Mouse (Mus musculus) testis, adult 2 months (tissue): ENCODE measurements at regions not wholly inside any gene's neighbourhood (a gene's known extent, or its start where the extent isn't known, plus 50 kb on each side); places are given as distances from the start of the nearest gene placed in this dataset.

Experiments
- H3K27ac ChIP-seq: fragments of 200-500 bp; 2 replicates; pipeline ENCODE4 v1.5.1; 2012; ENCODE audit warnings: low read depth, low read length; ENCODE audit not compliant: control insufficient read depth, insufficient read depth
- H3K27me3 ChIP-seq: fragments of 200-500 bp; 2 replicates; pipeline ENCODE4 v1.6.1; 2012; ENCODE audit warnings: mild to moderate bottlenecking, low read length, moderate library complexity; ENCODE audit not compliant: control insufficient read depth, insufficient read depth
- H3K36me3 ChIP-seq: fragments of 200-500 bp; 2 replicates; pipeline ENCODE4 v1.6.1; 2012; ENCODE audit warnings: mild to moderate bottlenecking, low read length; ENCODE audit not compliant: control insufficient read depth, insufficient read depth
- H3K4me1 ChIP-seq: fragments of 200-500 bp; 2 replicates; pipeline ENCODE4 v1.6.1; 2012; ENCODE audit warnings: low read length; ENCODE audit not compliant: control insufficient read depth, insufficient read depth
- H3K4me3 ChIP-seq: fragments of 200-500 bp; 2 replicates; pipeline ENCODE4 v1.5.1; 2012; ENCODE audit warnings: low read depth, mild to moderate bottlenecking, low read length, moderate library complexity, mixed read lengths; ENCODE audit not compliant: control insufficient read depth
- CTCF ChIP-seq: fragments of 200-500 bp; IDR thresholded peaks from 2 replicates; pipeline ENCODE4 v1.5.1; 2012; ENCODE audit warnings: low read depth, mild to moderate bottlenecking, inconsistent platforms, low read length, moderate library complexity; ENCODE audit not compliant: control insufficient read depth, insufficient read depth, insufficient replicate concordance
- POLR2A ChIP-seq: fragments of 200-500 bp; IDR thresholded peaks from 2 replicates; pipeline ENCODE4 v1.6.1; 2012; ENCODE audit warnings: low read depth, mild to moderate bottlenecking, inconsistent platforms, low read length, moderate library complexity; ENCODE audit not compliant: control insufficient read depth

GRCm38 (mm10) chr12:48633559-48633958 is 748.9 kb upstream of the Foxg1 start:
- no peaks in the 10 kb centered on the region for H3K27me3 ChIP-seq
- TF ChIP-seq POLR2A = no peak
- TF ChIP-seq CTCF = no peak
- H3K27ac ChIP-seq = no peak overlapping the region
- H3K36me3 ChIP-seq = no peaks in the 10 kb centered on the region
- H3K4me3 ChIP-seq = no peak overlapping the region
- no peaks in the 10 kb centered on the region for H3K4me1 ChIP-seq

- H3K4me1 ChIP-seq = no peaks in the 10 kb centered on the region
- H3K36me3 ChIP-seq = no peaks in the 10 kb centered on the region
- H3K27ac ChIP-seq = no peak overlapping the region
- no peak for TF ChIP-seq CTCF
- no peak for TF ChIP-seq POLR2A
- no peak overlapping the region for H3K4me3 ChIP-seq
- H3K27me3 ChIP-seq = no peaks in the 10 kb centered on the region
These were observed 747.7 kb upstream of the Foxg1 start for GRCm38 (mm10) chr12:48634671-48635241.

- H3K4me3 ChIP-seq = no peak overlapping the region
- no peaks in the 10 kb centered on the region for H3K36me3 ChIP-seq
- TF ChIP-seq POLR2A (no peak), CTCF (no peak)
- no peaks in the 10 kb centered on the region for H3K27me3 ChIP-seq
- H3K4me1 ChIP-seq = no peaks in the 10 kb centered on the region
- H3K27ac ChIP-seq = no peak overlapping the region
These were observed 740.5 kb upstream of the Foxg1 start for GRCm38 (mm10) chr12:48641974-48642373.

- Histone ChIP-seq H3K4me3 (no peak overlapping the region), H3K27me3 (no peaks in the 10 kb centered on the region), H3K4me1 (no peaks in the 10 kb centered on the region), H3K36me3 (no peaks in the 10 kb centered on the region), H3K27ac (no peak overlapping the region)
- TF ChIP-seq POLR2A (no peak), CTCF (no peak)
These were observed 737.3 kb upstream of the Foxg1 start for GRCm38 (mm10) chr12:48645135-48645534.

GRCm38 (mm10) chr12:48645910-48646309 is 736.5 kb upstream of the Foxg1 start:
- no peak overlapping the region for H3K27ac ChIP-seq
- no peaks in the 10 kb centered on the region for H3K4me1 ChIP-seq
- no peaks in the 10 kb centered on the region for H3K27me3 ChIP-seq
- TF ChIP-seq CTCF = no peak
- no peak for TF ChIP-seq POLR2A
- no peak overlapping the region for H3K4me3 ChIP-seq
- H3K36me3 ChIP-seq = no peaks in the 10 kb centered on the region

GRCm38 (mm10) chr12:48675176-48675575 is 707.3 kb upstream of the Foxg1 start:
- Histone ChIP-seq H3K4me3 (no peak overlapping the region), H3K27ac (no peak overlapping the region), H3K36me3 (no peaks in the 10 kb centered on the region), H3K4me1 (no peaks in the 10 kb centered on the region), H3K27me3 (no peaks in the 10 kb centered on the region)
- TF ChIP-seq CTCF (no peak), POLR2A (no peak)

GRCm38 (mm10) chr12:48680957-48681356 is 701.5 kb upstream of the Foxg1 start:
- no peak for TF ChIP-seq CTCF
- no peak for TF ChIP-seq POLR2A
- H3K4me3 ChIP-seq = no peak overlapping the region
- no peaks in the 10 kb centered on the region for H3K27me3 ChIP-seq
- H3K36me3 ChIP-seq = no peaks in the 10 kb centered on the region
- H3K27ac ChIP-seq = no peak overlapping the region
- no peaks in the 10 kb centered on the region for H3K4me1 ChIP-seq

GRCm38 (mm10) chr12:48705963-48706362 is 676.5 kb upstream of the Foxg1 start:
- no peak for TF ChIP-seq POLR2A
- no peak for TF ChIP-seq CTCF
- no peaks in the 10 kb centered on the region for H3K27me3 ChIP-seq
- H3K4me3 ChIP-seq = no peak overlapping the region

More at GRCm38 (mm10) chr12:48705963-48706362, 676.5 kb upstream of the Foxg1 start:
- H3K27ac ChIP-seq = no peak overlapping the region
- no peaks in the 10 kb centered on the region for H3K4me1 ChIP-seq
- no peaks in the 10 kb centered on the region for H3K36me3 ChIP-seq
